In genomic region chr4:41645488-41645887, GRCm38 (mm10) we compare ENCODE assay signal across 8 mouse cellular contexts. TPM values are rescaled to one million over a fixed set of nuclear protein-coding genes. Genes with fewer than 3 reads are reported as not detected.
DNase-seq lines count a peak whose midpoint lies in the region; ATAC-seq and TF ChIP-seq lines count a peak whose summit lies in the region.

No protein-coding gene starts in this region.

- no peaks in the 10 kb centered on the region; the same call in 1 of the 2 replicates for H3K4me1 ChIP-seq in liver, adult 2 months (ENCODE audit: control insufficient read depth, insufficient read depth, low read length)
- H3K4me1 ChIP-seq in liver, embryonic 12.5 days: peaks cover 22% of the 10 kb centered on the region
- H3K4me1 ChIP-seq in kidney, embryonic 16.5 days (ENCODE audit: insufficient read depth, low read length): 0 out of 2 replicates have a peak, but pooled peaks cover 3% of the 10 kb centered on the region

- no peak overlapping the region for H3K4me3 ChIP-seq in liver, adult 2 months (ENCODE audit: insufficient read depth, low read depth, low read length)
- H3K4me3 ChIP-seq in liver, embryonic 12.5 days: no peak overlapping the region
- H3K4me3 ChIP-seq in kidney, embryonic 16.5 days (ENCODE audit: low read length): no peak overlapping the region

- no peaks in the 10 kb centered on the region for H3K79me2 ChIP-seq in liver, adult 2 months (ENCODE audit: control insufficient read depth, insufficient read depth, low read length)

- DNase-seq in cerebellum, adult 11-12 months: no peak
- no peak for DNase-seq in liver, adult 2 months (ENCODE audit: extremely low read depth, low read depth, low spot score)
- no peak for DNase-seq in heart, adult 9 months (ENCODE audit: low spot score in 2 of 2)

- no peaks in the 10 kb centered on the region for H3K9me3 ChIP-seq in liver, embryonic 12.5 days (replicated peaks)
- no peaks in the 10 kb centered on the region for H3K9me3 ChIP-seq in kidney, embryonic 16.5 days (ENCODE audit: low read length)

- no peaks in the 10 kb centered on the region for H3K36me3 ChIP-seq in liver, adult 2 months (ENCODE audit: control insufficient read depth, insufficient read depth, low read length)
- H3K36me3 ChIP-seq in liver, embryonic 12.5 days: no peaks in the 10 kb centered on the region
- H3K36me3 ChIP-seq in kidney, embryonic 16.5 days (ENCODE audit: insufficient read depth, low read length): no peaks in the 10 kb centered on the region

- no peak overlapping the region for H3K27ac ChIP-seq in liver, adult 2 months (replicated peaks; ENCODE audit: insufficient read depth, low read depth, low read length)
- no peak overlapping the region for H3K27ac ChIP-seq in liver, embryonic 12.5 days
- H3K27ac ChIP-seq in kidney, embryonic 16.5 days (ENCODE audit: low read length): no peak overlapping the region

- no peak for TF ChIP-seq POLR2A in liver, adult 2 months (IDR thresholded peaks at IDR 0.05; ENCODE audit: extremely low read depth, insufficient read depth, low read length)

- 31% methylated on average over 5 of the region's 5 CpGs for WGBS in liver, adult 2 months
- 17% methylated on average over 5 of the region's 5 CpGs for WGBS in liver, embryonic 12.5 days (ENCODE audit: insufficient replicate concordance)
- WGBS in kidney, embryonic 16.5 days: 21% methylated on average over 5 of the region's 5 CpGs

- H3K27me3 ChIP-seq in liver, adult 2 months (ENCODE audit: control insufficient read depth, insufficient read depth, low read length): no peaks in the 10 kb centered on the region
- H3K27me3 ChIP-seq in liver, embryonic 12.5 days (replicated peaks): no peaks in the 10 kb centered on the region; the same call in 1 of the 2 replicates
- no peaks in the 10 kb centered on the region for H3K27me3 ChIP-seq in kidney, embryonic 16.5 days (ENCODE audit: insufficient read depth, low read length)

- TF ChIP-seq CTCF in liver, adult 2 months (IDR thresholded peaks at IDR 0.05; ENCODE audit: low read depth, low read length): peak; percentile 26

- H3K9ac ChIP-seq in liver, adult 2 months (ENCODE audit: low read depth, low read length): no peak overlapping the region
- no peak overlapping the region for H3K9ac ChIP-seq in liver, embryonic 12.5 days
- H3K9ac ChIP-seq in kidney, embryonic 16.5 days (replicated peaks; ENCODE audit: low read length): no peak overlapping the region

- 0 out of 2 replicates have a peak, but pooled peaks have one; percentile 39 for ATAC-seq in cerebellum, adult (ENCODE audit: insufficient number of reproducible peaks, low FRiP score, low TSS enrichment)
- no peak for ATAC-seq in liver, embryonic 12.5 days
- 0 out of 2 replicates have a peak, but pooled peaks have one; percentile 16 for ATAC-seq in kidney, embryonic 16.5 days (ENCODE audit: low FRiP score, low TSS enrichment)
- 0 out of 2 replicates have a peak, but pooled peaks have one; percentile 15 for ATAC-seq in monocyte, adult 5-6 weeks (replicated peaks; ENCODE audit: insufficient number of reproducible peaks, low FRiP score, low TSS enrichment, poor library complexity, severe bottlenecking)
- ATAC-seq in erythroid progenitor cell, adult 5-6 weeks (replicated peaks; ENCODE audit: low FRiP score, poor library complexity, severe bottlenecking): no peak

- H3K4me2 ChIP-seq in liver, embryonic 12.5 days: no peak overlapping the region
- no peak overlapping the region for H3K4me2 ChIP-seq in kidney, embryonic 16.5 days (replicated peaks; ENCODE audit: low read depth, low read length)

RNA-seq across cellular contexts. Expression of gene Enho, which starts 5.4 kb away (rescaled TPM):
- 26.4 and 42.8 TPM in 2 replicates for total RNA-seq in liver, adult 2 months (2014; rRNA removed)
- 51.1 and 114 TPM in 2 replicates for polyA plus RNA-seq in liver, adult 2 months (2012; rRNA removed)
- polyA plus RNA-seq in liver, embryonic 12.5 days (2016; fragmentation: Nextera tagmentation; extraction: Ambion mirVana): 1.1 and 1.5 TPM in 2 replicates
- 18.9 and 23.5 TPM in 2 replicates for polyA plus RNA-seq in kidney, embryonic 16.5 days (2015; fragmentation: Nextera tagmentation; extraction: Ambion mirVana)
- 0.49 to 0.75 TPM in 2 of 3 replicates, not detected in the other for total RNA-seq in monocyte, adult 5-6 weeks (2017)
- total RNA-seq in erythroid progenitor cell, adult 5-6 weeks (2015; ENCODE audit: low replicate concordance): not detected in 2 replicates
- total RNA-seq in erythroid progenitor cell, adult 5-6 weeks (2017; ENCODE audit: low replicate concordance): not detected in 2 replicates

RNA-seq across cellular contexts. Expression of gene Cntfr, which starts 51.4 kb away (rescaled TPM):
- 0.74 and 0.87 TPM in 2 replicates for total RNA-seq in liver, adult 2 months (2014; rRNA removed)
- 1.8 and 2.3 TPM in 2 replicates for polyA plus RNA-seq in liver, adult 2 months (2012; rRNA removed)
- 1.4 and 1.7 TPM in 2 replicates for polyA plus RNA-seq in liver, embryonic 12.5 days (2016; fragmentation: Nextera tagmentation; extraction: Ambion mirVana)
- 18.8 and 22.8 TPM in 2 replicates for polyA plus RNA-seq in kidney, embryonic 16.5 days (2015; fragmentation: Nextera tagmentation; extraction: Ambion mirVana)
- not detected in 3 replicates for total RNA-seq in monocyte, adult 5-6 weeks (2017)
- total RNA-seq in erythroid progenitor cell, adult 5-6 weeks (2015; ENCODE audit: low replicate concordance): not detected in 2 replicates
- total RNA-seq in erythroid progenitor cell, adult 5-6 weeks (2017; ENCODE audit: low replicate concordance): not detected in 2 replicates

RNA-seq across cellular contexts. Expression of gene Il11ra1, which starts 54.3 kb away (rescaled TPM):
- 38.6 and 42.4 TPM in 2 replicates for total RNA-seq in liver, adult 2 months (2014; rRNA removed)
- polyA plus RNA-seq in liver, adult 2 months (2012; rRNA removed): 129 and 155 TPM in 2 replicates
- polyA plus RNA-seq in liver, embryonic 12.5 days (2016; fragmentation: Nextera tagmentation; extraction: Ambion mirVana): 39.7 and 43.0 TPM in 2 replicates
- polyA plus RNA-seq in kidney, embryonic 16.5 days (2015; fragmentation: Nextera tagmentation; extraction: Ambion mirVana): 168 and 184 TPM in 2 replicates
- 25.4 to 27.9 TPM (median 27.7 TPM) in 3 replicates for total RNA-seq in monocyte, adult 5-6 weeks (2017)
- total RNA-seq in erythroid progenitor cell, adult 5-6 weeks (2015; ENCODE audit: low replicate concordance): 6.5 and 28.5 TPM in 2 replicates
- 7.2 TPM in 1 of 2 replicates, not detected in the other for total RNA-seq in erythroid progenitor cell, adult 5-6 weeks (2017; ENCODE audit: low replicate concordance)

Comparison
In these comparisons a context has a peak if more than half of its experiments do, and no peak if none do; other contexts are left out.
1. ATAC-seq: peak in cerebellum, adult (single experiment), kidney, embryonic 16.5 days (single experiment) and monocyte, adult 5-6 weeks (single experiment); none in liver, embryonic 12.5 days (single experiment) and erythroid progenitor cell, adult 5-6 weeks (single experiment).
2. RNA of gene Enho, which starts 5.4 kb away (total RNA-seq): 26.4 to 42.8 TPM in liver, adult 2 months; 0.49 to 0.75 TPM in monocyte, adult 5-6 weeks and not detected in erythroid progenitor cell, adult 5-6 weeks; every median in the first group is over 10 times any median in the second.